Mouse (Mus musculus) heart, embryonic 11.5 days (tissue): ENCODE measurements around the gene Ilf3. TPM values are rescaled to one million over a fixed set of nuclear protein-coding genes. Genes with fewer than 3 reads are reported as not detected.

Experiments
- ATAC-seq: fragments of 200-750 bp; cut with Nextera tagmentation; replicated peaks from 2 replicates; pipeline ENCODE4 v1.8.0; 2017; ENCODE audit warnings: moderate library complexity; ENCODE audit not compliant: insufficient number of reproducible peaks, low FRiP score, low TSS enrichment
- H3K27ac ChIP-seq: fragments of 300-500 bp; sonication (generic); 2 replicates; pipeline ENCODE4 v1.5.1; 2014; ENCODE audit warnings: mild to moderate bottlenecking, low read depth, low read length
- H3K27me3 ChIP-seq: fragments of 300-500 bp; sonication (generic); 2 replicates; pipeline ENCODE4 v1.6.1; 2014; ENCODE audit warnings: mild to moderate bottlenecking, low read length, mixed read lengths; ENCODE audit not compliant: control insufficient read depth, insufficient read depth
- H3K36me3 ChIP-seq: fragments of 300-500 bp; sonication (generic); 2 replicates; pipeline ENCODE4 v1.6.1; 2014; ENCODE audit warnings: mild to moderate bottlenecking, low read length, moderate library complexity, mixed read lengths; ENCODE audit not compliant: control insufficient read depth, insufficient read depth
- H3K4me1 ChIP-seq: fragments of 300-500 bp; sonication (generic); 2 replicates; pipeline ENCODE4 v1.6.1; 2014; ENCODE audit warnings: low read length; ENCODE audit not compliant: control insufficient read depth, insufficient read depth
- H3K4me2 ChIP-seq: fragments of 300-500 bp; sonication (generic); 2 replicates; pipeline ENCODE4 v1.6.1; 2014; ENCODE audit warnings: mild to moderate bottlenecking, moderate library complexity
- H3K4me3 ChIP-seq: fragments of 300-500 bp; sonication (generic); 2 replicates; pipeline ENCODE4 v1.5.1; 2014; ENCODE audit warnings: low read depth, low read length
- H3K9ac ChIP-seq: fragments of 300-500 bp; sonication (generic); 2 replicates; pipeline ENCODE4 v1.6.1; 2014; ENCODE audit warnings: mild to moderate bottlenecking, low read depth, low read length, moderate library complexity
- H3K9me3 ChIP-seq: fragments of 300-500 bp; sonication (generic); replicated peaks from 2 replicates; pipeline ENCODE4 v1.6.1; 2016; ENCODE audit warnings: low read length; ENCODE audit not compliant: control insufficient read depth
- WGBS: fragments of 180-500 bp; shearing (Covaris S2); extraction: QIAGEN DNeasy Blood & Tissue Kit; methylation state at CpG from one replicate; pipeline ENCODE4 v1.1.7; 2014; ENCODE audit not compliant: insufficient replicate concordance; 5-methylcytosine and 5-hydroxymethylcytosine counted together
- polyA plus RNA-seq: library from polyadenylated mRNA; unstranded; fragments of >200 nt; fragmentation: Nextera tagmentation; extraction: Ambion mirVana; gene quantifications from 2 replicates; pipeline ENCODE4 v1.2.1, GENCODE M21; 2014

Ilf3 gene
- polyA plus RNA-seq, 1 experiment from 2014 or later: 120 TPM

GRCm38 (mm10) chr9:21334747-21335146 lies 32.9 kb upstream of the Ilf3 start:
- Histone ChIP-seq H3K4me3 (no peak overlapping the region), H3K27me3 (no peaks in the 10 kb centered on the region), H3K36me3 (no peaks in the 10 kb centered on the region), H3K4me1 (peaks cover 40% of the 10 kb centered on the region), H3K4me2 (no peak overlapping the region), H3K9me3 (no peaks in the 10 kb centered on the region), H3K27ac (no peak overlapping the region), H3K9ac (no peak overlapping the region)
- no peak for ATAC-seq

DNA sequence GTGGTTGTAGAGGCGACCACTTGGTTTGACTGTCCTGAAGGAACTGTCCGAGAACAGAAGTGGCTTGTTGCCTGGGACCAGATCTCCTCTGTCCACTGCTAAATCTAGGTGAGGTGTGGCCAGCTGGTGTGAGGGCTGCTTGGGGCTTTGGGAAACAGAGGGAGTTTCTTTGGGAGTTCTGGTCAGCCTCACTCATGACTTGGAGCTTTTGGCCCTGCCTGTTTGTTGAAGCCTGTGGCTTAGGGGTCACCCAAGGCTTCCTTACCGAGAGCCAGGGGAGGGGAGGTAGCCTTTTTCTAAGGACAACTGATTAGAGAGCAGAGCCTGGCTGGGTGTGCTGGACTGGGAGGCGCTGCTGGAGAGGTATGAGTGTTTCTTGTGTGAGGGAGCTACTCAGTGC lies 32.3 kb upstream of the Ilf3 start:
- 57% methylated on average over 4 of the region's 4 CpGs for WGBS
- H3K27me3 ChIP-seq: no peaks in the 10 kb centered on the region
- no peak overlapping the region for H3K9ac ChIP-seq
- H3K4me2 ChIP-seq: no peak overlapping the region
- no peaks in the 10 kb centered on the region; the same call in 1 of the 2 replicates for H3K36me3 ChIP-seq
- H3K4me1 ChIP-seq: peaks cover 33% of the 10 kb centered on the region
- no peak overlapping the region for H3K4me3 ChIP-seq
- no peak for ATAC-seq
- H3K9me3 ChIP-seq: no peaks in the 10 kb centered on the region
- H3K27ac ChIP-seq: no peak overlapping the region; the same call in 1 of the 2 replicates

- 83% methylated on average over 8 of the region's 8 CpGs for WGBS
- Histone ChIP-seq H3K4me1 (peaks cover 32% of the 10 kb centered on the region), H3K27me3 (no peaks in the 10 kb centered on the region), H3K36me3 (no peaks in the 10 kb centered on the region; the same call in 1 of the 2 replicates), H3K9me3 (no peaks in the 10 kb centered on the region), H3K4me2 (no peak overlapping the region), H3K9ac (no peak overlapping the region), H3K4me3 (no peak overlapping the region), H3K27ac (no peak overlapping the region)
- ATAC-seq: no peak
Measured at GRCm38 (mm10) chr9:21336491-21336890, 31.2 kb upstream of the Ilf3 start.

DNA sequence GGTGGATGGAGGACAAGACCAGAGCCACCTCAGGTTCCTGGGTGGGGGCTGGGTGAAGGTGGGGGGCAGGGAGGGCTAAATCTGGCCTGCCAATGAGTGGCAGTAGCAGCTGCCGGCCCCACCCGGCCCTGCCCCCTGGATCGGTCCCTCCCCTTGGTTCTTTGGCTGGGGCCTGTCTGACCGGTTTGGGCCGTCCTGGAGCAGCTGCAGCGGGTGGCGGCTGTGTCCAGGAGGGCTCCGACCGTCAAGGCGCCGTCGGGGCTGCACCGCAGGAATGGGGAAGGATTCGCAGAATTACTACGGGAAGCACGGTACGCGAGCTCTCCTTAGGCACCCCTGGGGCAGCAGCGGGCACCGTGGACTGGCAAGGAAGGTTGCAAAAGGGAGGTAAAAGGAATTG lies 30.0 kb upstream of the Ilf3 start:
- H3K9ac ChIP-seq: peak overlapping the region; percentile 59
- no peaks in the 10 kb centered on the region for H3K9me3 ChIP-seq
- no peaks in the 10 kb centered on the region for H3K27me3 ChIP-seq
- ATAC-seq: peak; percentile 54; the same call in 1 of the 2 replicates
- H3K4me3 ChIP-seq: peak overlapping the region; percentile 34
- peaks cover 4% of the 10 kb centered on the region; the same call in 1 of the 2 replicates for H3K36me3 ChIP-seq
- peaks cover 21% of the 10 kb centered on the region for H3K4me1 ChIP-seq
- H3K4me2 ChIP-seq: peak overlapping the region; percentile 61
- H3K27ac ChIP-seq: no peak overlapping the region
- WGBS: 17% methylated on average over 19 of the region's 20 CpGs

- Histone ChIP-seq H3K4me3 (no peak overlapping the region), H3K4me2 (no peak overlapping the region), H3K4me1 (peaks cover 13% of the 10 kb centered on the region), H3K27me3 (no peaks in the 10 kb centered on the region), H3K27ac (no peak overlapping the region), H3K36me3 (peaks cover 13% of the 10 kb centered on the region), H3K9me3 (no peaks in the 10 kb centered on the region), H3K9ac (no peak overlapping the region)
- ATAC-seq: no peak
- 40% methylated on average over 4 of the region's 4 CpGs for WGBS
Measured at GRCm38 (mm10) chr9:21340411-21340810, 27.3 kb upstream of the Ilf3 start.

GRCm38 (mm10) chr9:21346627-21347365 lies 20.9 kb upstream of the Ilf3 start:
- Histone ChIP-seq H3K36me3 (peaks cover 30% of the 10 kb centered on the region), H3K4me3 (no peak overlapping the region)

DNA sequence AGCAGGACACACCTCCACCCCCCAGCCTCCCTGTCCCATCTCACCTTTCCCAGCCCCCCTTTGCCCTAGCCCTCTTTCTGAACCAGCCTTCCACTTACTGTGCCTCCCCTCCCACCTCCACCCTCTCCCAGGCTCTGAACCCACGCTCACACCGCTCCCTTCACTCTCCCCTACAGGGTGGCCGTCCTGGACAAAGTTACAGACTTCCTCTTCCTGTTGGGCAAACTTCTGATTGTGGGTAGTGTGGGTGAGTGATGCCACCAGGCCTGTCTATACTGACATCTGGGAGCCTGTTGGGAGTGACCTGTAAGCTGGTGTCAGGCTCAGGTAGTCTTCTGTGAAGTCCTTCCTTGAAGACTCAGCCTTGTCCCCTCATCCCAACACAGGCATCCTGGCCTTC lies 19.5 kb upstream of the Ilf3 start:
- Histone ChIP-seq H3K4me1 (peaks cover 6% of the 10 kb centered on the region), H3K36me3 (peaks cover 24% of the 10 kb centered on the region), H3K27me3 (no peaks in the 10 kb centered on the region), H3K4me3 (no peak overlapping the region), H3K4me2 (no peak overlapping the region), H3K9ac (no peak overlapping the region), H3K9me3 (no peaks in the 10 kb centered on the region), H3K27ac (no peak overlapping the region)
- 82% methylated on average over 3 of the region's 3 CpGs for WGBS
- no peak for ATAC-seq

More at GRCm38 (mm10) chr9:21346627-21347365, 20.9 kb upstream of the Ilf3 start:
- no peak for ATAC-seq
- 78% methylated on average over 16 of the region's 16 CpGs for WGBS
- no peak overlapping the region for H3K9ac ChIP-seq
- no peaks in the 10 kb centered on the region for H3K4me1 ChIP-seq
- H3K9me3 ChIP-seq: no peaks in the 10 kb centered on the region
- H3K27ac ChIP-seq: no peak overlapping the region
- no peak overlapping the region for H3K4me2 ChIP-seq
- no peaks in the 10 kb centered on the region for H3K27me3 ChIP-seq

GRCm38 (mm10) chr9:21351178-21351577 lies 16.5 kb upstream of the Ilf3 start:
- Histone ChIP-seq H3K36me3 (peaks cover 20% of the 10 kb centered on the region), H3K27ac (no peak overlapping the region), H3K9me3 (no peaks in the 10 kb centered on the region), H3K27me3 (no peaks in the 10 kb centered on the region), H3K9ac (no peak overlapping the region), H3K4me1 (peaks cover 8% of the 10 kb centered on the region), H3K4me2 (no peak overlapping the region), H3K4me3 (no peak overlapping the region)
- WGBS: 89% methylated on average over 7 of the region's 7 CpGs
- no peak for ATAC-seq
